Mouse (Mus musculus) sigmoid colon, adult 10 weeks (tissue): ENCODE measurements around the gene Zfp981. TPM values are rescaled to one million over a fixed set of nuclear protein-coding genes. Genes with fewer than 3 reads are reported as not detected.

Experiments
- polyA plus RNA-seq: library from polyadenylated mRNA; stranded (reverse); fragments of 350-450 nt; fragmentation: Illumina TruSeq; extraction: RNeasy Lipid Tissue Mini Kit (QIAGEN cat#74804); gene quantifications from one replicate; pipeline ENCODE4 v1.2.3, GENCODE M21; 2014; ENCODE audit warnings: low read depth, low replicate concordance

The Zfp981 gene
- polyA plus RNA-seq, result 0.28 TPM

GRCm38 (mm10) chr4:146501727-146502126, at the start of gene Zfp981:
TSS of gene Zfp981 (plus strand) at chr4:146502027.

Other genes starting within 250 kb of the Zfp981 start
- gene Zfp992, start 53.0 kb upstream of the Zfp981 start, polyA plus RNA-seq, result 10.0 TPM
- 15.8 TPM for gene Zfp993, start 108.9 kb downstream of the Zfp981 start, polyA plus RNA-seq